Mouse (Mus musculus) forebrain, embryonic 16.5 days (tissue): ENCODE measurements around the gene Ccdc85c. TPM values are rescaled to one million over a fixed set of nuclear protein-coding genes. Genes with fewer than 3 reads are reported as not detected.

ENCODE experiments used
- ATAC-seq: fragments of 200-750 bp; cut with Nextera tagmentation; 2 replicates; pipeline ENCODE4 v1.8.0; 2017; ENCODE audit warnings: mild to moderate bottlenecking, moderate library complexity
- H3K27ac ChIP-seq: fragments of 300-500 bp; sonication (generic); 2 replicates; pipeline ENCODE4 v1.5.1; 2014; ENCODE audit warnings: low read length, control low read depth
- H3K27me3 ChIP-seq: fragments of 300-500 bp; sonication (generic); replicated peaks from 2 replicates; pipeline ENCODE4 v1.6.1; 2014; ENCODE audit warnings: low read length; ENCODE audit not compliant: control insufficient read depth, insufficient read depth
- H3K36me3 ChIP-seq: fragments of 300-500 bp; sonication (generic); 2 replicates; pipeline ENCODE4 v1.6.1; 2014; ENCODE audit not compliant: control insufficient read depth, insufficient read depth
- H3K4me1 ChIP-seq: fragments of 300-500 bp; sonication (generic); replicated peaks from 2 replicates; pipeline ENCODE4 v1.6.1; 2014; ENCODE audit warnings: low read length; ENCODE audit not compliant: control insufficient read depth, insufficient read depth
- H3K4me2 ChIP-seq: fragments of 300-500 bp; sonication (generic); 2 replicates; pipeline ENCODE4 v1.6.1; 2014; ENCODE audit warnings: mild to moderate bottlenecking, low read length, control low read depth
- H3K4me3 ChIP-seq: fragments of 300-500 bp; sonication (generic); replicated peaks from 2 replicates; pipeline ENCODE4 v1.5.1; 2014; ENCODE audit warnings: mild to moderate bottlenecking, low read length, control low read depth
- H3K9ac ChIP-seq: fragments of 300-500 bp; sonication (generic); replicated peaks from 2 replicates; pipeline ENCODE4 v1.6.1; 2014; ENCODE audit warnings: low read depth, low read length, control low read depth
- H3K9me3 ChIP-seq: fragments of 300-500 bp; sonication (generic); 2 replicates; pipeline ENCODE4 v1.6.1; 2016; ENCODE audit warnings: low read length; ENCODE audit not compliant: control insufficient read depth
- WGBS: fragments of 180-500 bp; shearing (Covaris S2); extraction: QIAGEN DNeasy Blood & Tissue Kit; methylation state at CpG from one replicate; pipeline ENCODE4 v1.1.7; 2014; 5-methylcytosine and 5-hydroxymethylcytosine counted together
- polyA plus RNA-seq: library from polyadenylated mRNA; unstranded; fragments of >200 nt; fragmentation: Nextera tagmentation; extraction: Ambion mirVana; gene quantifications from 2 replicates; pipeline ENCODE4 v1.2.1, GENCODE M21; 2015

The Ccdc85c gene
- polyA plus RNA-seq, 1 experiment from 2014 or later, result 12.0 TPM

GRCm38 (mm10) chr12:108179321-108180266, 95.6 kb downstream of the Ccdc85c start, which contains the start of gene Ccnk:
Ccnk (plus strand) TSS chr12:108179579.
- Histone ChIP-seq H3K4me2 (peak within 1 kb of the TSS; percentile 98), H3K9ac (peak within 1 kb of the TSS; percentile 91), H3K9me3 (no peaks in the 10 kb centered on the region), H3K27ac (peak within 1 kb of the TSS; percentile 73), H3K4me3 (peak within 1 kb of the TSS; percentile 96), H3K27me3 (no peaks in the 10 kb centered on the region), H3K4me1 (peaks cover 20% of the 10 kb centered on the region), H3K36me3 (no peaks in the 10 kb centered on the region)
- WGBS, result under 1% methylated on average over 80 of the region's 82 CpGs
- peak; percentile 98 for ATAC-seq

GRCm38 (mm10) chr12:108179246-108179320, 96.1 kb downstream of the Ccdc85c start, which contains the start of gene Setd3:
Setd3 (minus strand) TSS chr12:108179314.
- no CpG with 5 or more reads among the region's 9 CpGs for WGBS
- Histone ChIP-seq H3K4me2 (peak within 1 kb of the TSS; percentile 98), H3K9me3 (no peaks in the 10 kb centered on the region), H3K9ac (peak within 1 kb of the TSS; percentile 91), H3K27ac (peak within 1 kb of the TSS; percentile 73), H3K4me3 (peak within 1 kb of the TSS; percentile 96), H3K4me1 (peaks cover 20% of the 10 kb centered on the region), H3K36me3 (no peaks in the 10 kb centered on the region), H3K27me3 (no peaks in the 10 kb centered on the region)
- ATAC-seq, result no peak

DNA sequence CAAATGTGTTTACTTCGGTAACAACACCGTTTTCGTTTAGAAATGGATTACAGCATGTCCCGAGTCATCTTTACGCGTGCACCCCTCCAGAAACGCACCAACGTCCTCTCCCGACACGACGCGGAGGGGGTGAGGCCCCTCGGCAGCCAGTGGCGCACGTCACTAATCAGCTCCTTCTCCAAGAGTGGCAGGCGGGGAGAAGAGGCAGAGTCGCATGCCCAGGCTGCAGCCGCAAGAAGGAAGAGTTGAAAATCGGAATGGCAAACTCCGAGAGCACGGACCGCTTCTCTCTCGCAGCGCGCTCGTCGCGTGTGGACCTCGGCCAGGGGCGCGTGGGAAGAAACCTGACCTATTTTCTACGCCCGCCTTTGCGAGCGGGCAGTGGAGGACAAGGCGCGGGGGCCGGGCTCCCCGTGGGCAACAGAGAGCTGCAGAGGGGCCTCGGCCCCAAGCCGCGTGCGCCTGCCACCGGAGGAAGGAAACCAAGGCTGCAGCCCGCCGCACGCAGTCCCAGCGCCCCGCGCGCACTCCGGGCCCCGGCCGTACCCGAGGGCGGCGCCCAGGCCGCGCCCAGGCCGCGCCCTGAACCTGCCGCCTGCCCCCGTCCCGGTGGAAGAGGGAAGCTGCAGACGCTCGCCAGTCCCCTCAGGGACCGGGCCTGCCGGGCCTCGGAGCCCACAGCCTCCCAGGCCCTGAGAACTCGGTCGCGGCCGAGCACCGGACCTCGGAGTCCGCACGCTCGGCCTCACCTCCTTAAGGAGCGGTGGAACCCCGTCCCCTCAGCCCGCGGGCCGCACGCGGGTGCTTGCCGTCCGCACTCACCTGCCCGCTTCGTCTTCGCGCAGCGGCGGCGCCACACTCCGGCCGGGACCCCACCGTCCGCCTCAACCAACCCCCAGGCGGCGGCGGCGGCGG, 96.6 kb downstream of the Ccdc85c start:
- H3K36me3 ChIP-seq, result no peaks in the 10 kb centered on the region
- WGBS, result under 1% methylated on average over 97 of the region's 103 CpGs
- peak overlapping the region; percentile 91 for H3K9ac ChIP-seq
- no peaks in the 10 kb centered on the region for H3K9me3 ChIP-seq
- H3K27ac ChIP-seq, result peak overlapping the region; percentile 73
- peak overlapping the region; percentile 96 for H3K4me3 ChIP-seq
- H3K4me2 ChIP-seq, result peak overlapping the region; percentile 77
- ATAC-seq, result peak; percentile 51
- H3K4me1 ChIP-seq, result peaks cover 20% of the 10 kb centered on the region
- no peaks in the 10 kb centered on the region for H3K27me3 ChIP-seq

GRCm38 (mm10) chr12:108176366-108176765, 98.9 kb downstream of the Ccdc85c start:
- no peak for ATAC-seq
- H3K4me3 ChIP-seq, result no peak overlapping the region
- no peaks in the 10 kb centered on the region for H3K27me3 ChIP-seq
- no peaks in the 10 kb centered on the region for H3K36me3 ChIP-seq
- no peak overlapping the region for H3K4me2 ChIP-seq
- WGBS, result 70% methylated on average over 3 of the region's 3 CpGs
- H3K9me3 ChIP-seq, result no peaks in the 10 kb centered on the region
- H3K27ac ChIP-seq, result no peak overlapping the region
- peaks cover 24% of the 10 kb centered on the region for H3K4me1 ChIP-seq
- no peak overlapping the region for H3K9ac ChIP-seq

GRCm38 (mm10) chr12:108174606-108175505, 100.4 kb downstream of the Ccdc85c start:
- no peaks in the 10 kb centered on the region for H3K9me3 ChIP-seq
- no peak overlapping the region for H3K4me3 ChIP-seq
- 73% methylated on average over 8 of the region's 8 CpGs for WGBS
- H3K9ac ChIP-seq, result no peak overlapping the region
- H3K27ac ChIP-seq, result no peak overlapping the region
- no peaks in the 10 kb centered on the region for H3K27me3 ChIP-seq
- no peaks in the 10 kb centered on the region for H3K36me3 ChIP-seq
- peaks cover 19% of the 10 kb centered on the region for H3K4me1 ChIP-seq
- no peak overlapping the region for H3K4me2 ChIP-seq
- ATAC-seq, result no peak

DNA sequence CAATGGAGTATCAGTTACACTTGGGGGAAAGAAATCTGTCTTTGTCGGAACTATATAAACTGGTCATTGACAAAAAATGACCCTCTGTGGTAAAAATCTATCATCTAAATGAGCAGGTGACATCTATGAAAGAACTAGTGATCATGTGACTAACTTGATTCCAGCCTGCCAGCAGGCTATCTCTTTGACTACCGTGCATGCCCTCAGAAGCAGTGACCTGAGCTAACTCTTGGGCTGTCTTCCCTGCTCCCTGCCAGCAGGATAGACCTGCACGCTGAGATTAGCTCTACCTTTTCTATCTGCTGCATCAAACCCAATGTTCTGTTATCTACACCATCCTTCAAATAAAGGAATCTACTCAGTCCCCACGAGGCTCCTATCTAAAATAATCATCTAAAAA, 102.6 kb downstream of the Ccdc85c start:
- no peak overlapping the region for H3K9ac ChIP-seq
- H3K4me1 ChIP-seq, result peaks cover 13% of the 10 kb centered on the region
- H3K9me3 ChIP-seq, result no peaks in the 10 kb centered on the region
- no peak overlapping the region for H3K4me2 ChIP-seq
- no peak for ATAC-seq
- no peak overlapping the region for H3K27ac ChIP-seq
- H3K4me3 ChIP-seq, result no peak overlapping the region
- no peaks in the 10 kb centered on the region for H3K36me3 ChIP-seq
- 70% methylated on average over 4 of the region's 4 CpGs for WGBS
- H3K27me3 ChIP-seq, result no peaks in the 10 kb centered on the region

DNA sequence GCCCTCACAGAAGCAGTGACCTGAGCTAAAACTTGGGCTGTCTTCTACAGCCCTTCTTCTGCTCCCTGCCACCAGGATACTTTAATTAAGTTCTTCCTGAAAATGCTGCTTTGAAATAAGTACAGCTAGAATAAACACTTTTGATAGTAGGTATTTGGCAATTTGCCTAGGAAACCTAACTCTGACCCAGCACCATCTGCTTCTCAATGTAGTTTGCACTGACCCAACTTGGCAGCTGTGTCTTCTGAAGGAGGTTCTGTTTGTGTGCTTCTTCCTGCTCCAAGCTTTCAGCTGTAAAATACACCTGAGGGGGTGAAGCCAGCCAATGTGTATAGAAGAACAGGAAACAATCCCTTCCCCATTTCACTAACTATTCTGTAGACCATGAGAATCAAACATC, 103.9 kb downstream of the Ccdc85c start:
- no peak overlapping the region for H3K4me2 ChIP-seq
- no peaks in the 10 kb centered on the region for H3K9me3 ChIP-seq
- no peaks in the 10 kb centered on the region for H3K27me3 ChIP-seq
- H3K4me1 ChIP-seq, result peaks cover 8% of the 10 kb centered on the region
- H3K4me3 ChIP-seq, result no peak overlapping the region
- no peaks in the 10 kb centered on the region for H3K36me3 ChIP-seq
- H3K9ac ChIP-seq, result no peak overlapping the region
- H3K27ac ChIP-seq, result no peak overlapping the region
- ATAC-seq, result no peak

DNA sequence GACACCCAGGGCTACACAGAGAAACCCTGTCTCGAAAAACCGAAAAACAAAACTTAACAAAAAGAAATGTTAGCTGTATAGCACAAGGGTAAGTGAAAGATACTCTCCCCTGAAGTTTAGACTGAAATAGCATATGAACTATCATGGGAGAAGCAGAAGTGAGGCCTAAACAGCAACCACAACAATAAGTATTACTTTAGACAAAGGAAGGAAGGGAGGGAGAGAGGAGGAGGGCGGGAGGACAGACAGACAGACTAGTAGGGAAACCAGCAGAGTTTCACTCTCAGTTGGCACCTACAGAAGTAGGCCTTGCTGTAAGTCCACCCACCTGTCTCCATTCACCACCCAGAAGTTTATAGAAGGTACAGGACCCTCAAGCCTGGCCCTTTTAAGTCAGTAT, 104.8 kb downstream of the Ccdc85c start:
- WGBS, result 89% methylated on average over 3 of the region's 3 CpGs
- H3K4me2 ChIP-seq, result no peak overlapping the region
- H3K27ac ChIP-seq, result no peak overlapping the region
- peaks cover 8% of the 10 kb centered on the region for H3K4me1 ChIP-seq
- H3K9me3 ChIP-seq, result no peaks in the 10 kb centered on the region
- no peaks in the 10 kb centered on the region for H3K36me3 ChIP-seq
- H3K9ac ChIP-seq, result no peak overlapping the region
- ATAC-seq, result no peak
- no peak overlapping the region for H3K4me3 ChIP-seq
- H3K27me3 ChIP-seq, result no peaks in the 10 kb centered on the region

- no peaks in the 10 kb centered on the region for H3K9me3 ChIP-seq
- H3K9ac ChIP-seq, result no peak overlapping the region
- H3K27me3 ChIP-seq, result no peaks in the 10 kb centered on the region
- H3K27ac ChIP-seq, result no peak overlapping the region
- H3K36me3 ChIP-seq, result no peaks in the 10 kb centered on the region
- no peak overlapping the region for H3K4me2 ChIP-seq
- no peak overlapping the region for H3K4me3 ChIP-seq
- H3K4me1 ChIP-seq, result peaks cover 8% of the 10 kb centered on the region
- ATAC-seq, result no peak
- WGBS, result 66% methylated on average over 3 of the region's 3 CpGs
Observed at GRCm38 (mm10) chr12:108168909-108169308, 106.3 kb downstream of the Ccdc85c start.
